Mouse (Mus musculus): Measurements from ENCODE around the gene Trp53.
"Not testable (repeated sequence)": the region's sequence is repeated elsewhere in the genome, so short reads cannot be mapped to it uniquely, and the experiment has no call there.

The Trp53 gene

DNA sequence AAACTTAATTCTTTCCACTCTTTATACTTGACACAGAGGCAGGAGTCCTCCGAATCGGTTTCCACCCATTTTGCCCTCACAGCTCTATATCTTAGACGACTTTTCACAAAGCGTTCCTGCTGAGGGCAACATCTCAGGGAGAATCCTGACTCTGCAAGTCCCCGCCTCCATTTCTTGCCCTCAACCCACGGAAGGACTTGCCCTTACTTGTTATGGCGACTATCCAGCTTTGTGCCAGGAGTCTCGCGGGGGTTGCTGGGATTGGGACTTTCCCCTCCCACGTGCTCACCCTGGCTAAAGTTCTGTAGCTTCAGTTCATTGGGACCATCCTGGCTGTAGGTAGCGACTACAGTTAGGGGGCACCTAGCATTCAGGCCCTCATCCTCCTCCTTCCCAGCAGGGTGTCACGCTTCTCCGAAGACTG, at the start of gene Trp53, which contains the start of gene Wrap53:
Trp53 (plus strand) TSS at position 269 of the 424 bp plus-strand sequence.
Wrap53 (minus strand) TSS at position 165 of the 424 bp plus-strand sequence.
- peak; percentile 96 for DNase-seq

DNA sequence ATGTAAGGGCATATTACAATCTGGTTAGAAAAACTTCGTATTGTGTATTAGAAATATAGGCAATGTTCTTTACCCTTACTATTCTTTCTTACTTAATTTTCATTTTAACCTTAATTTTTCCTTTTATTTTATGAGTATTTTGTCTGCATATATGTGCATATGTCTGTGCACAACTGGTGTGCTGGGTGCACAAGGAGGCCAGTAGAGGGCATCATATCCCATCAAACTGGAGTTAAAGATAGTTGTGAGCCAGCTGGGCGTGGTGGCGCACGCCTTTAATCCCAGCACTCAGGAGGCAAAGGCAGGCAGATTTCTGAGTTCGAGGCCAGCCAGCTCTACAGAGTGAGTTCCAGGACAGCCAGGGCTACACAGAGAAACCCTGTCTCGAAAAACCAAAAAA, 49.4 kb upstream of the Trp53 start:
- not testable (repeated sequence) for DNase-seq

DNA sequence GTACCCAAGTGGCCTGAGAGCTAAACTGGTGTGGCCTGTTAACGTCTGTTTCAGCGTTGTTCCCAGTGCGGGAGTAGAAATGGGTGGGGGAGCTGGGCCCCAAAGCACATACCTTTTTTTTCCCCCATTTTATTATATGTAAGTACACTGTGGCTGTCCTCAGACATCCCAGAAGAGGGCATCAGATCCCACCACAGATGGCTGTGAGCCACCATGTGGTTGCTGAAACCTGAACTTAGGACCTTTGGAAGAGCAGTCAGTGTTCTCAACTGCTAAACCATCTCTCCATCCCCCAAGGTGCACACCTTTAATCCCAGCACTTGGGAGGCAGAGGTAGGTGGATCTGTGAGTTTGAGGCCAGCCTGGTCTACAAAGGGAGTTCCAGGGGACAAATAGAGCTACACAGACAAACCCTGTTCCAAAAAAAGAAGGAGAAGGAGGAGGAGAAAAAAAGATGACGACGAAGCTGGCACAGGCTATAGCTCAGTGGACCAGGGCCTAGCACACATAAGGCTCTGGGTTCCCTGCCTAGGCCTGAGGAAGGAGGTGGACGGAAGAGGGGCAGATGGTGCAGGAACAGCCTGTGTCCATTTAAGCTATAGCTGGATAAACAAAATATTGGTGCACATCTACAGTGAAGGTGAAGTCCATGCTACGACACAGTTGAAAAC, 47.5 kb upstream of the Trp53 start:
- DNase-seq, result no peak

DNA sequence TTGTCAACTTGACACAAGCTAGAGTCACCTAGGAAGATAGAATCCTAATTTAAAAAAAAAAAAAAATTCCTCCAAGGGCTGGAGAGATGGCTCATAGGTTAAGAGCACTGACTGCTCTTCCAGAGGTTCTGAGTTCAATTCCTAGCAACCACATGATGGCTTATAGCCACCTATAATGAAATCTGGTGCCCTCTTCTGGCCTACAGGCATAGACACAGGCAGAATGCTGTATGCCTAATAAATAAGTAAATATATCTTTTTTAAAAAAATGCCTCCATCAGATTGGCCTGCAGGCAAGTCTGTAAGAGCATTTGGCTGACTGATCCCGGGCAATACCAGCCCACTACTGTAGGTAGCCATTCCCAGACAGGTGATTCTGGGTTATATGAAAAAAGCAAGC, 45.2 kb upstream of the Trp53 start:
- no peak for DNase-seq

DNA sequence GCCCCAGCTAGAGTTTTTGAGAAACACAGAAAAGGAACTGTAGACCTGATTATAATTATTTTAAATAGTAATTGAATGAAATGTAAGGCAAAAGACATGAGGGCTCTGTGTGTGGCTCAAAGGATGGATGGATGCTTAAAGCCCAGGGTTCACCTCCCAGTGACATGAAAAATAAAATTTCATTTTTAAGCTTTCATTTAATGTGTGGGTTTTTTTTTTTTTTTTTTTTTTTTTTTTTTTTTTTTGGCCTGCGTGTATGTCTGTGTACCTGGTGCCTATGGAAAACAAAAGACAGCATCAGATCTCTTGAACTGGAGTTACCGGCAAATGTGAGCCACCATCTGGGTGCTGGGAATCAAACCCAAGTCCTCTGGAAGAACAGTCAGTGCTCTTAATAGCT, 39.5 kb upstream of the Trp53 start:
- no peak for DNase-seq

DNA sequence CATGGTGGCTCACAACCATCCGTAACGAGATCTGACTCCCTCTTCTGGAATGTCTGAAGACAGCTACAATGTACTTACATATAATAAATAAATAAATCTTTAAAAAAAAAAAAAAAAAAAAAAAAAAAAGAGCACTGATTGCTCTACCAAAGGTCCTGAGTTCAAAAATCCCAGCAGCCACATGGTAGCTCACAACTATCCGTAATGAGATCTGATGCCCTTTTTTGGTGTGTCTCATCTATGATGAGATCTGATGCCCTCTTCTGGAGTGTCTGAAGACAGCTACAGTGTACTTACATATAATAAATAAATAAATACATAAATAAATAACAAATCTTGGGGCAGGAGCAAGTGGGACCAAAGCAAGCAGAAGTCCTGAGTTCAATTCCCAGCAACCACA, 38.4 kb upstream of the Trp53 start:
- not testable (repeated sequence) for DNase-seq

DNA sequence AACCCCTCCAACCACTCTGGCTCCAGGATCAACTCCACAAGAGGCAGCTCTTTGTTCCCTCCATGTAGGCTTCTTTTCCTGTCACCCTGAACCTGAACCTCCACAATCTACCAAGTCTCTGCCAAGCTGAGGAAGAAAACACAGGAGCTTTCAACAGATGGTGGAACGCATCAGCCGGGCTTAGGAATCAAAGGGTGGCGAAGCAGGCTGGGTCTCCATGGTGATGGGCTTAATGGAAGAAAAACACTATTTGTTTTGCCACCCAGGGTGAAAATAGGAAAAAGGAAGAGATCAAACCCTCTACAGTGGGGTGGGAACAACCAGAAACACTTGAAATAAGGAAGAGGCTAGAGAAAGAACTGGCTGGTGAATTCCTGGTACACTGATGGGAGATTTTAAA, 36.6 kb upstream of the Trp53 start:
- DNase-seq, result no peak

DNA sequence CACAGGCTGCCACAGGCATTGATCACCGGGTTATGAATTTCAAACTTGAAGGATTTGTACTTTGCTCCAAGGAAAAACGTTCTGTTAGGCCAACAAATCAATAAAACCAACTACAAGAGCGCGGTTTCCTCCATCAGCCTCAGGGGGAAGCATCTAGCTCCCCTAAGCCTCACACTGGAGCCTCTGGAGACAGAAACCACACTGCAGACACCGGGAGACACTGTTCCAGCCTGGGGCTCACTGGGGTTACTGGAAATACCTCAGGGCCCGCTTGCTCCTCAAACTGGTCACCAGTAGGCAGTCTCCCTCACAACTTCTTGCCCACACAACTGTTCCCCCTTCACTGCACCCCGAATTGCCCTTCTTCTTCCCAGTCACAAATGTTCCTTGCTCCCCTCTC, 34.2 kb upstream of the Trp53 start:
- DNase-seq, result no peak

DNA sequence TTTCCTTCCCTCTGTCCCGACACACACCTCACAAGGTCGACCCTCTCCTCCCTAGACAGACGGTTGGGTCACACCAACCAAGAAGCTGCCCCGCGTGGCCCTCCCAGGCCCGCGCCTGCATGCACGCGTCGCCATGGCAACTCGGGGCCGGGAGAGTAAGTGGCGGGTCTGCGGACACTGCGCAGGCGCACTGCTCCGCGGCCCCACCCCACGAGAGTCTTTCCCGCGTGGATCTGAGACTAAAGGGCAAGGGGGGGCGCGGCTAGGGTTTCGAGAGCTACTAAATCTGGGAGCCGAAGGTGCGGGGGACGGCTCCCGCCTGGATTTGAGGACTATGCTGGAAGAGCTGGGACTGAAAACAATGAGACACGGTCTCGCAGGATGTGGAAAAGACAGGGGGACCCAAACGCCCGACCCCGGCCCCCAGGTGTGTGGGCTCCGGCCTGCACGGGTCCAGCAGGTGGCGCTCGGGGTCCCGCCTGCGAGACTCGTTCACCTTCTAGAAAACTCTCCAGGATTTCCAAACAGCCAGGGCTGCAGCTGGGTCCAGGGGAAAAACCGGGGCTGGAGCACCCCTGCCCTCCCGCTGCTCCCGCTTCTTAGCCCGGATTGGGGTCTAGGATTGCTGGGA, 33.6 kb upstream of the Trp53 start:
- DNase-seq, result peak; percentile 67

DNA sequence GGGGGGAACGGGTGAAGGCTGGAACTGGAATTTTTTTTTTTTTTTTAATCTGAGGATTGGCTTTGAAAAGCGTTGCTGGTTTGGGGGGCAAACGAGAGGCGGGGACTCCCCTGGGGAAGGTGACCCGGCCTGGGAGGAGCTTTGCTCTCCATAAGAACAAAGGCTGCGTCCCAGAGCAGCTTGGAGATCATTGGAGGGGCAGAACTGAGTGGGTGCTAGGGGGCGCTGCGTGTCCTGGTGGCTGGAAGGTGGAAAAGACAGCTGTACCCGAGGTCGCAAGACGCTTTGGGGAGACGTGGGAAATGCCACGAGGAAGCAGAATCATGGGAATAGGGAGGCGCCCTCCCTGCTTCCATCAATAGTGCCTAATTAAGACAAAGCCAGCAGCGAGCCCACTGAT, 33.1 kb upstream of the Trp53 start:
- peak; percentile 26 for DNase-seq

DNA sequence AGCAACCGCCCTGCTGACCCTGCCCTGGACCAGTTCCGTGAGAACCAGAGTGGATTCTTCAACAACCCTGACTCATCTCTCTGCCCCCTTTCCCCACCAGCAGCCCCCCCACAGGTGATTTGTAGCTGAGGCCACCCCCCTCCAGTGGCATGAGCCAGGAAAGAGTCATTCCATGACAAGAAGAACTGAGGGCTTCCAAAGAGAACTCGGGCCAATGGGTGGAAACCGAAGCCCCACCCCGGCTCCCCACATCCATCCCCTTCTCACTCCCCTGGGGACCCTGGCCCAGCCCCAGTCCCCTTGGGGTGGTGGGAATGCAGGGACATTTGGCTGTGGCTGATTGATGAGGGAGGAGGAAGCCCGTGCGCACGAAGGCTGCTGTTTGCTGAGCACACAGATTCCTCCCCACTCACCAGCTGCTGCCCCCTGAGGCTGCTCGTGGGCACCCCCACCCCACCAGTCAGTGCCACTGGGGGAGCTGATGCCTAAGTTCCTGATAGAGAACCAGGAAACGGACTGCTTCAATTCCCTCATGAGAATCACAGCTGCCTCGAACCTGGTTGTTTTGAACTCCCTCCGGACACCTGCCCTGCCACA, 31.0 kb upstream of the Trp53 start, which contains the start of gene Dnah2:
Dnah2 (minus strand) TSS at position 51 of the 597 bp plus-strand sequence.
- no peak for DNase-seq

DNA sequence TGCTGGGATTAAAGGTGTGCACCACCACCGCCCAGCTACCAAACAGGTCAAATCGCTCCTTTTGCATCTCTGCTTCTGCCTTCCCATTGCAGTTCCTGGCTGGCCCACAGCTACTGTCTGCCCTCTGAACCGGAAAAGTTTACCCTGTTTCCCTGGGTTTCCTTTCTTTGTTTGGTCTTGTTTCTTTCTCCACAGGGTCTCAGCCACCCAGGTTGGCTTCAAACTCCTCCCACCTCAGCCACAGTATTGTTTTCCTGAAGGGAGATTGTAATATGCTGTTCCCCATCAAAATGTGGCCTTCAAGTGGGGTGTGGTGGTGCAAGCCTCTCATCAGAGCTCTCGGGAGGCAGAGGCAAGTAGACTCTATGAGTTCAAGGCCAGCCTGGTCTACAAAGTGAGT, 28.8 kb upstream of the Trp53 start:
- DNase-seq, result no peak

DNA sequence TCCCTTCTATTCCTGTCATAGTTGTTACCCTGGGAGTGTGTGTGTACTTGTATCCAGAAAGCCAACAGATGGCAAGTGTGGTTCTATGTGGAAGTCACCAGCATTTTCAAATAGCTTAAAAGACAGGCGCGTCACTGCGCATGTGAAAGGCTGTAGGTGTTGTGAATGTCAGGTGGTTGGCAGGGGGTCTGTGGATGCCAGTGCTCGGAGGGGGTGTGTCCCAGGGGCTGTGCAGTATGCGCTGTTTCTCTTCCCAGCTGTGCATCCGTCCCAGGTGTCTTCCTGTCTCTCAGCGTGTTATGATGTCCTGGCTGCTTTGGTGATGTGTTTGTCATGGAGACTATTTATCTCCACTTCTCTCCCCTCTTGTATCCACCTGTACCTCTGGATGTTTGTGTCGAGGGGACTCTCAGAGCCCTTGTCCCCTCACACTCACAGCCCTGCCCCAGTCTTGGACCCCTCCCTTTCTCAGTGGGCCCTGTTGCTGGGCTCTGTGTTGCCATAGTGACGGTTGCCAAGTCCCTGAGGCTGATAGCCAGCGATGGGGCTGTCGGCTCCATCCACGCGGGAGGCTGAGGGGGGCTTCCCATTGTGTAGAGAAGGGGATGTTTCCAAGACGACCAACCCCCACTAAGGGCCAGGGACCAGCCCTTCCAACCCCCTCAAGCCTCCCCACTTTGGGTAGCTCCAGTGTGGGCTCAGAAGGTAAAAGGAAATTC, 27.4 kb upstream of the Trp53 start:
- no peak for DNase-seq

DNA sequence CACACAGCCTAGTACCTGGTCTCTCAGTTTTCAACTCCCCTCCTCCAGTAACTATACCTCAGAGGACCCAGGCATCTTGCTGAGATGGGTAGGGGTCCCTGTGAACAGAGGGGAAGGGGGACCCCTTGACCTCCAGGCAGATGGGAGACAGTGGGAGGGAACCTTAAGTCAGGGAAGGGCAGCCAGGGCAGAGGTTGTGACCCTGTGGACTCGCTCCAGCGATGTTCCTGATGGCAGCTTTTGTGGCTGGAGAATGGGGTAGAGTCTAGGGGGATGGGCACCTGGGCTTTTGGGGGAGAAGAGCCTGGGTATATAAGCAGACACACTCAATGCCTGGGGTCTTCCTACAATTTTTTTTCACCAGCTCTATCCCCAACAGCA, 26.8 kb upstream of the Trp53 start:
- no peak for DNase-seq

DNA sequence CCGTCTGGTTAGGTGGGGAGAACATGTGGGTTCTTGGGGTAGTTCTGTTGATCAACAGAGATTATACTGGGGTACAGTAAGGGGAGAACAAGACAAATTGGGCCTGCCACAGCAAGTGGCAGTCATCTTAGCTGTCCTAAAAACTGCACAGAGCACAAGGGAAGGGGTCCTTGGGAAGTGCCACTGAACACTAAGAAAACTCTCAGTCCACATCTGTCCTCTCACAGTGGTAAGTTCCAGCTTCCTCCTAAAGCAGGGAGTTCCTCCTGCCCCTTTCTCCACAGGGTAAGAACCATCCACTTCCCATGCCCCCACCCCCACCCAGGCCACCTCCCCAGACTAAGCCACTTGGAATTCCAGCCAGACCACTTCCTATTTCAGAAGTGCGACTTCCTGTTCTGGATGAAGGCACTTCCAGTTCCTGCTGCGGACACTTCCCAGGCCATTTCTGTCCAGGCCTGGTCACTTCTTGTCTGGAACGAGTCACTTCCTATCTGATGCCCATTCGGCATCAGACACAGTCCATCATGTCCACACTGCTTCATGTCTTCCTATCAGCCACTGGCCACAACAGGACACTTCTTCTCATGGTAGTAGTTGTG, 25.5 kb upstream of the Trp53 start:
- no peak for DNase-seq

DNA sequence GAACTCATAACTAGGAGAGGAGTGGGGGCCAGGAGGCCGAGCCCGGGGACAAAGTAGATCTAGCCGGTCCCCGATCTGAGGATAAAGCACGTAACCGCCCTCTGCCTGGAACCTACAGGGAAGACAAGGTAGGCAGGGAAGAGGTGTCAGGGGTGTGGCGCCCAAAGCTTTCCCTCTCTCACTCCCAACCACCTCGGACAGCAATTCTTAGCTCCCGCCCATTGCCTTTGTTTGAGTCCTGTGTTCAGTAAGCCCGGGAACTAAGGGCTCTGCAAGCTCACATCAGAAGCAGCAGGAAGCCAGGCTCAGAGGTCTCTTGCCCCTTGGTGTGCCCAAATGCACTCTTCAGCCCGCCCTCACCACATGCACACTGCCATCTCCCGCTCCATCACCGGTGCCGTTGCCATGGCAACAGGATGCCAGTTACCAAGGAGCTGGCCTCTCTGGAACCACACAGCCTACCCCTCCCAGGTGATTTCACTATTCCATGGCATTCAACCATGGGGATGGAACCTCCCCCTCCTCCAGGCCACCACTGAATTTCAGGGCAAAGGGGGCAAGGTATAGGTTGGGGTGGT, 22.7 kb upstream of the Trp53 start:
- DNase-seq, result no peak

DNA sequence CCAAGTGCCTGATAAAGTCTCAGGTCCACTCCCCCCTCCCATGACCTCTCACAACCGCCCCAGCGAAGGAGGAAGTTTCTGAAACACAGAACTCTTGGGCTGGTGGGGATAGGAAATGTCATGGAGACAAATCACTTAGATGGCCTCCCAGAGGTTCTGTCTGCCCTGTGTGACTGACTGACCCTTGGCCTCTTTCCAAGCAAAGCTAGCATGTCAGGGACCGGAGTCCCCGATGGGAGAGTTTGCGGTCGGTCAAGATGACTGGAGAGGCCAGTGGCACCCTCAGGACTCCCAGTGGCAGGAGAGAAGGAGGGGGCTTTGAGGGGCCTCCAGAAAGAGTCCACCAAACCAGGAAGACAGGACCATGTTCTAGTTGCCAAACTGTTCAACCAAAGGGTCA, 21.4 kb upstream of the Trp53 start:
- no peak for DNase-seq

DNA sequence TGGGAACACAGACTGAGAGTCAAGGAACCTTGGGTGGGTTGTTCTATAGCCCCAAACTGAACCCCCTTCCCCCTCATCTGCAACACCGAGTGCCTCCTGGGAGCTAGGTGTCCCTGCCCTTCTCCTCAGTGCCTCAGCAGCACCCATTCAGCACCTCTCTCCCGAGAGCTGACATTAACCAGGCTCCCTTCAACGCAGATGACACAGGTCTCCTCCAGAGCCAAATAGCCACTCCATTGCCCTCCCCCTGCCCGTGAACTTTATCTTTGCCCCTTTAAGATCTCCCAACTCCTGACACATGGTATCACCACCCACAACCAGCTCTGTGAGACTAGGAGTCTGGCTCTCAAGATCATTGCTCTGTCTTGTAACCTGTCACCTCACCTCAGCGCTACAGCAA, 21.0 kb upstream of the Trp53 start:
- DNase-seq, result no peak

DNA sequence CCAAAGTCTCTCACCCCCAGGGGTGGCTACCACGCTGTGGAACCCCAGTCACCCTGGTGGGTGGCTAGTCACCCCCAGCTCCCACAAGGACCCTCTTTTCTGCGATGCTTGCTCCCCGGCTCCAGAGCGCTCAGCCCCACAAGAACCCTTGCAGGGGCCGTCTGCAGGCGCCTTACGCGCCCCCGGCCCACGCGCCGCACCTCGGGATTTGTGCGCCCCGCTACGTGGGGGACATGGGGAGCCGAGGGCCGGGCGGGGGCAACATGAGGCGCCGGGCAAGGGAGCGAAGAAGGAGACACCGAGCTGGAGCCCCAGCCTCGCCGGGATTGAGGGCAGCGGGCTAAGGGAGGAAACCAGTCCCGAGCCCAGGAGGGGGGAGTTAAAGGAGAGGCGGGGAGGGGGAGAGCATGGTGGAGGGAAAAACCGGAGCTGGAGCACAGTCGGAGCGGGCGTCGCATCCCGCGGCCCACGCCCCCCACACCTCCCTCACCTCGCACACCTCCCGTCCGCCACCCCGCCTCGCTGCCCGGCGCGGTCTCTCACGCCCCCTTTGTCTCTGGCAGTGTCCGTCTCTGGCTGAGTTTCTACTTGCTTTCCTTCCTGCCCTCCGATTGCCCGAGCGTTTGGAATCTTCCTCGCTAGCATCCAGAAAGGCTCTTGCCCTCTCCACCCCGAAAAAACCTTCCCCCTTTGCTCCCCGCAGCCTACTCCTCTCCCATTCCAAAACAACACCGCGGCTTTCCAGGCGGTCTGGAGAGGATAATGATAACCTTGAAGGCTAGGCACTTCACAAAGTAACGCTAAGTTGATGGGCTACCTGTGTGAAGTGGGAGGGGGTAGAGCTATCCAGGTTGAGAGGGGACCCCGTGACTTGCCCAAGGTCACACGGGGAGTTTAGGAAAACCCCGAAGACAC, 20.1 kb upstream of the Trp53 start, which contains the start of gene Efnb3:
Efnb3 (minus strand) TSS at position 355 of the 915 bp plus-strand sequence.
- DNase-seq, result no peak

DNA sequence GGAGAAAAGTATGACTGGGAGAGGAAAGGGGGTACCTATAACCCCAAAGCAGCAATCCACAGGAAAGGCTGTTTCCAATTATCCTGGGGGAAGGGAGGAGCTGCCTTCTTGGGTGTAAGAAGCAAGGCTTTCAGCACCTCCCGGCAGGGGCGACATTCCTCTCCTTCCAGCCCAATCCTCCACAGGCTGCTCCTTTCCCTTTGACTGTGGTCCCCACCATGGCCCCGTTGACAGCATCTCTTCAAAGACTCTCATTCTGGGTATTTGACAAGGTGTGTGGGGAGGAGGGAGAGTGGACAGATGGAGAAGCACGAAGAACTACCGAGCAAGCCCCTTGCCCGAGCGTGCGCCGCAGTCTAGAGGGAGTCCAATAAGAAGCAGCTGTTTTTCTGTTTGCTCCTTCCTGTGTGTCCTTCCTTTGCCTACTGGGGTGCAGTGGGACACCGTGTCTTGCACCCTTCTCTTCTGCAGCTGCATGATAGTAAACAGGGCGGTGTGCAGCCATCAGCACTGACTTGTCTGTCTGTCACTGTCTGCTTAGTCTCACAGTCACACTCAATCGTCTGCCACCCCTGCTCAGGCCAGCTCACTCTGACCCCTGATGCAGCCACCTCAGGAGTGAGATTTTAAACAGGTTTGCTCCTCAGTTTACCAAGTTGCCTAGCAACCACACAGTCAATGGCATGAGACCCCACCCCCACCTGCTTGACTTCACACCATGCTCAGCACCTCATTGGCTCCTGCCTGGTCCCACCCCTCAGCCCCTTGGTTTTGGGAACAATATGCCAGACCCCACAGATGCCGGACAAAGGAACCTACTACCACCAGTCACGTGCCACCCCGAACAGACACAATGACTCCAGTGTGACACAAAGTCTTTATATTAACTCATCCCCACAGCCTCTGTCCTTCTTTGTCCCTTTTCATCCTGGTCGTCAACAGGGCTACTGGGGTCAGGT, 19.0 kb upstream of the Trp53 start:
- no peak for DNase-seq
